Mouse (Mus musculus) WW6 (cell line): ENCODE measurements at regions not wholly inside any gene's neighbourhood (a gene's known extent, or its start where the extent isn't known, plus 50 kb on each side); places are given as distances from the start of the nearest gene placed in this dataset.

ENCODE experiments used
- DNase-seq: peaks from one replicate; pipeline ENCODE4 v3.0.0-alpha.2; 2013; ENCODE audit warnings: low read depth, low spot score

DNA sequence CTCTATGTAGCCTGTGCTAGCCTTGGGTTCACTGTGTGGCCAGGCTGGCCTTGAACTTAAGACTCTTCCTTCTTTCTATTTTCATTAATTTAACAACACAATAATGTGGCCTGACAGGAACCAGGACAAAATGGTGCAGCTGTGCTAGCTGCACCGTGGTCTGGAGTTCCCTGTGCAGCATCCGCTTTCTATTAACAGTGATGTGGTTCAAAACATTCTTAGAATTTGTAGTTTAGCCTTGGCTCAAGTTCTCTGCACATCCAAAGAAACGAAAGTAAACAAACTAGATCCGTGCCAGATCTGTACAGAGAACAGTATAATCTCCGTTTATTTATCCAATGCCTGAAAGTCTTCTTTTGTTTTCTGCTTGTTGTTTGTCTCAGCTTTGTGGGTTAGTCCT is 88.5 kb downstream of the Irx1 start:
- no peak for DNase-seq

- DNase-seq, result no peak
Observed at GRCm38 (mm10) chr13:71868763-71869162, 94.8 kb downstream of the Irx1 start.

DNA sequence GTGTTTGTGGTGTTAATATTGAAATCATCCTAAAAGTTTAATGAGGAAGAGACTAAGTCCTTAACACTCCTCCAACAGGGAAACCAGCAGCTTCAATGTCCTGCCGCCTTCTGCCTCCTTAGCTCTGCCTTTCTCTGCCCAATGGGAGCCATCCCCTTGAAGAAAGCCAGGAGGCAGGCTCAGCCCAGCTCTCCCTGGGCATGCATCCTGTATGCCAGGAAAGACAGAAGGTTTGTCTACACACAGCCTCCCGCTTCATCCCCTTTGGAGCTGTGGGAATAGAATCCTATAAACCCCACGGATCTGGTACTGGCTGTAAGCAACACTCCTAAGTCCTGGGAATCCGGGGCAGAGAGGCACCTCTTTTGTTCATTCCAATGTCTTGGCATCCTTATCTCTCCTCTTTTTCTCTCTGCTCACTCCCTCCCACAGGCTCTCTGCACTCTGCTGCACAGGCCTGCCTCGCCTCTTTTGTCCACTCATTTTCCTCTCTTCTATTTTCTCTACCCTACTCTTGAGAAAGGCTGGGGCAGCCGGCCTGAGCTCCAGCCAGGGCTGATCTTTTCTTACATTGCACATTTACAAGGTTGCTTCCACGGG is 110.0 kb downstream of the Irx1 start:
- DNase-seq, result no peak

DNA sequence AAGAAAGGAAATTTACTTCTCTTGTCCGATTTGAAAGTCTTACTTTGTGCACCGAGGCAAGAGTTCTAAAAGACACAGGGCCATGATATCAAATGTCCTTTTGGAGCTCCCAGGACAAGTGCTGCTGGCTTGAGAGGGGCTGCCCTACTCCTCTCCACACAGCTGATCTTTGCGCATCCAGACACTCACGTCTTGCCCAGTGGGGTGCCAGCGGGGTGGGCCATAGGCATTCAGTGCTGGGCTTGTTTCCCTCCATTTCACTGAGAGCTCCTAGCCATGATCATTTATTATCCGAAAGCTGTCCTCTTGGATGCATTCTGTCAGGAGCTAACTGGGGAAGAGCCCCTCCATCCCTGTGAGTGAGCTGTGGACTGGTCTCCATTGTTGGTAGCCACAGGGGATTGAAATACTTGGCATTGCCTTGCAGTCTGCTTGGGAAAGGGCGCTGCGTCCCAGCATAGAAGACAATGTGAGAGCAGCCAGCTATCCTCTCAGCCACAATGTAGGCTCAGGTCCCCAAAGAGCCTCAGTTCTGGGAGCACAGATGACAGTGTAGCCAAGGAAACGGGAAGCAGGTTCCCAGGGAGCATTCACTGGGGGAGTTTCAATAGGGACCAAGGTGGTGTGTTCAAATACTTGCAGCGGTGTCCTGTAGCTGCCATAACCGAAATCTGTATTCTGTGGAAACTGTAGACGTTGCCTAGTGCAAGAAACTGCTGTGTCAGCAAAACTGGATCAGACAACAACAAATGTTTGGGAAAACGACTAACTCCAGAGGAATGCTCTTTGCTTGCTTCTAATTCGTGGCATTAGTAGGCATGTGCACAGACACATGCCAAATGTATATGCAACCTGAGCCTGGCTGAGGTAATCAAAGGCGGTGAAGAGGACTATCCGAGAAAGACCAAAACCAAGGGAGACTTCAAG is 159.2 kb downstream of the Irx1 start:
- DNase-seq, result no peak

DNA sequence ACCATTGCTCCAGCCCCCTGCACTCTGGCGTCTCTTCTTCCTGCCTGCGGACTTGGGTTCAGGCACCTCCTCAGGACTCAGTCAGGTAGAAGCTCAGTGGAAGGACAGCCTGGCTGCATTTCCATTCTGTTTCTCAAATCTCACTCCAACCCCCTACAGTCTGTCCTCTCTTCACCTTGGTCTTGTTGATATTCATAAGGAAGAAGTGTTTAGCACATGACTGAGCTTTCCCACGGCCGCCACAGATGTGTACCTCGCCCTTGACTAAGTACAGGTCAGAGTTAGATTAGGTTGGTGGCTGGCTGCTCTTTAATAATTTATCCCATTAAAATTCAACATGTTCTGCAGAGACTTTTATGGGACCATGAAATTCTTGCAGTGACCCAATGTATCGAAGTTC is 165.2 kb downstream of the Irx1 start:
- no peak for DNase-seq

DNA sequence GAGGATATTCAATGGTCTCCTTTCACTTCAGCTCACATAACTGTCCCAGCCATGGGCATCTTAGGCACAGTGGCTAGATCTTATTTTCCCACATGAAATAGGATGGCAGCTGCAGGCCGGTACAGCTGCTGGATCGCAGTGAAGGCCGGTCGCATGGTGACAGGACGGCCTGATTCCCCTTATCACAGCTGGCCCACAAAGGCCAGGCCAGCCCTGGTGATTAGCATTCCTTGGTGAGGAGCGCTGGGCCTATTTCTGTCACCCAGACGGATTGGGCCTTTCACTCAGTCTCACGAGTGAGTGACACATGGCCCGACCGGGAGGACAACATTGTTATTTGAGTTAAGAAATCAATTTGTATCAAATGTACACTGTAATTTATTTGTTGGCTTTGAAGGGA is 178.8 kb downstream of the Irx1 start:
- DNase-seq, result no peak

GRCm38 (mm10) chr13:71747003-71747965 is 216.2 kb downstream of the Irx1 start:
- DNase-seq, result no peak

- DNase-seq, result no peak
Observed at GRCm38 (mm10) chr13:71746534-71746933, 217.0 kb downstream of the Irx1 start.

DNA sequence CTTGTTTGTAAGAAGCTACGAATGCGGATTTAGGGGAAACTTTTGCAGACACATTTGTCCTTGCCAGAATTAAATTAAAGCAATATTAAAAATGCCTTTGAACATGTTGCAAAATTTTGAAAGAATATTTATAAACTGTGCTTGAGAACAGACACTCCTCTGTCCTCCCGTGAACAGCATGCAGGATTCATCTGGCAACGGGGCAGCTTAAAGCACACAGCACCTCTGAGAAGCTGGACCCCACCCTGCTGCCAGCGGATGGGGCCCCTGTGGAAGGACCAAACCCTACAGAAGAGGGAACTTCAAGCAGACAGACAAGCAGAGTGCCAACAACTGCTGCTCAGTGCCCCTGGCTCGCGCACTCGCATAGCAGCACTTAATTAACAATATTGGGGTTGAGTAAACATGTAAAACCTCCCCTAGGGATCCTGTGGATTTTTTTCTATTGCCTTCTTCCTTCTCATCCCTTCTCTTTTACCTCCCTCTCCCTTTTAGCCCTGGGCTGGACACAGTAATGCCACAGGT is 226.6 kb downstream of the Irx1 start:
- no peak for DNase-seq

- DNase-seq, result no peak
Observed at GRCm38 (mm10) chr13:71734261-71734660, 229.3 kb downstream of the Irx1 start.

DNA sequence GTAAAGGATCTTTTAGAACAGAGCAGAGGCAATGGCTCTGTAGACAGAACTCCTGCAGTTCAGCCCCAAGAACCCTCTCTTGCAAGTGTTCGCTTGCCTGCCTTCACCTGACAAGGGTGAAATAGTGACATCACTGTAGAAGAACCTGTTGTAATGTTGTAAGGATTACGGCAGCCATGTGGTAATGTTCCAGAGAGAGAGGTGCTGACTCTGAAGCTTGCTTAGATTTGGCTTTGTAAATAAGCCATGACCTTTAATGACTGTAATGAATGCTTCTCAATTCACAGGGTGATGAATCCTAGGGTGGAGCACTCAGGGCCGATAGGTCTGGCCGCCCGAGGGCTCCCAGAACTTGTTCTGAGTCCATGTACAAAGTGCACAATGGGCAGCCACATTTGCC is 230.2 kb downstream of the Irx1 start:
- DNase-seq, result no peak

DNA sequence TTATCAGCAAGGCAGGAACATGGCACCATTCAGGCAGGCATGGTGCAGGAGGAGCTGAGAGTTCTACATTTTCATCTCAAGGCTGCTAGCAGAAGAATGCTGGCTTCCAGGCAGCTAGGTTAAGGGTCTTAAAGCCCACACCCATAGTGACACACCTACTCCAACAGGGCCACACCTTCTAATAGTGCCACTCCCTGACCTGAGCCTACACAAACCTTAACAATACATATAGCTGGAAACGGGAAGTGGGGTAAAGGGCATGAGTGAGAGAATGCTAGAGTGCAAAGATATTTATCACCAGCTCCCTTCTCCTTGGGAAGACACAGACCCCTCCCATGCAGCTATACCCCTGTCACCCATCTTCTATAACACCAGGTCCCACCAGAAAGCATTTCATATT is 230.6 kb downstream of the Irx1 start:
- no peak for DNase-seq

DNA sequence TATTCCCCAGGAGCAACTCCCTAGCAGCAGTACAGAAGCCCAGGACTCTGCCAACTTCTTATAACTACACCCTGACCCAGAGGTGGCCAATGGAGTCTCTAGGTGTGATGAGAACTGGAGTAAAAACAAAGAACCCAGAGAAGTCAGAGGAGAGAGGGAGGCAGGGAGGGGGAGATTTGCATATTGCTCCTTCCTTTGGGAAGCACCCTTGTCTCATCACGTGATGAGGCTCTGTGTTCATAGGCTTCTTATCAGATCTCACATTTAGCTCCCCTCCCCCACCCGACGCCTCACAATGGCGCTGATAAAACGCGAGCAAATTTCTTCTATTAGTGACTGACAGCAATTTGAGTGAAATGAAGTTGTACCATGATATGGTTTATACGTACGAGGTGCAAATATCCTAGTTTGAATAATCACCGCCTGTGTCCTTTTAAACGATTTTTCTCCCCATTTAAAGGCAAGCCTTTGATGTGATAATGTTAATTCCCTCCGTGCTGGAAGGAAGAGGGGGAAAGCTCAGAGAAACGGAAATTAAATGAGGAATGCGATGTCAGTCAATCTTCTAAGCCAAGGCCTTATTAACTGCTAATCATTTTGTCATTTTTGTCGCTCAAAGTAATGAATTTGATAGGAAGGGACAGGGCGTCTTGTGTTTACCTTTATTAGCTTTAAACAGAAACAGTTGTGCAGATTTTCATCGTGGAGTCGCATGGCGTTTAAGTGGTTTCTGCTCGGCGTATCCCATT is 273.3 kb downstream of the Irx1 start:
- DNase-seq, result no peak

DNA sequence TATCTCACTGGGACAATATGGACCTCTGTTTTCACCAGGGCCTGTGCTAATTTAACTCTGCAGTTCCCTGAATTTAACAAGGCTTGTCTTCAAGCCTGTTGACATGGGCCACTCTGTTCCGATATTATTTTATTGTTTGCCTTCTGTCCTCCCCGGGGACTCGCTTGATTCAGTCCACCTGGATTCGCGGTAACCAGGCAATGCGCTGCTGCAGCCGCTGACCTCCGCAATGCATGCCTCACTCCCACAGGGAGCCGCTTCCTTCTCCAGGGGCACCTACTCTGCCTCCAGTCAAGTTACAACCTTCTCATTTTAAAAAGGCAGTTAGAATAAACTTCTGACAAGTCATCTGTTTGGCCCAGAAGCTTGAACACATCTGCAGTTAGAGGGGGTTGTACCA is 274.3 kb downstream of the Irx1 start:
- DNase-seq, result no peak

DNA sequence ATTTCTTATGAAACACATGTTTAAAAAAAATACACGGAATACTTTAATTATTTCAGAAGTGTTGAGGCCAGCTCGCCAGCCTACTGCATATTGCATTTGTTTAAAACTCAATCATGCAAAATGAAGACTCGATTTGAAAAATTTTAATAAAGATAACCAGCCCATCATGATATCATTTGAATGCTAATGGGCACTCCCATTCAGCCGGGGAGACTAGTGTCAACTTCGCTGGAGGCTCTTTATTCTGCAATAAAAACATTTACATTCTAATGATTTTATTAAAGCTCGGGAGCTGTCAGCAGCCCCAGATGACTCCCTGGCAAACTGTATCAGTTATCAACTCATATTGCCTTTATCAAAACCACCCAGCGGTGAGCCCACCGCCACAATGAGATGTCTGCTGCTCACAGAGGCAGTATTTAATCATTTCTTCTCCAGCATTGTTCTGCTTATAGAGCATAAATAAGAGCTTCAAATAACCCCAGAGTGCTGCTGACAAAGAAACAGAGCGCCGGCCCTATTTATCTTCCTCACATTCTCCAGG is 287.4 kb downstream of the Irx1 start:
- DNase-seq, result no peak

- no peak for DNase-seq
Observed at GRCm38 (mm10) chr13:71669956-71670739, 293.4 kb downstream of the Irx1 start.

- no peak for DNase-seq
Observed at GRCm38 (mm10) chr13:71668256-71668655, 295.3 kb downstream of the Irx1 start.

GRCm38 (mm10) chr13:71665221-71665916 is 298.2 kb downstream of the Irx1 start:
- DNase-seq, result no peak

- no peak for DNase-seq
Observed at GRCm38 (mm10) chr13:71657898-71658297, 305.6 kb downstream of the Irx1 start.
